Mouse (Mus musculus): ENCODE measurements at regions not wholly inside any gene's neighbourhood (a gene's known extent, or its start where the extent isn't known, plus 50 kb on each side); places are given as distances from the start of the nearest gene placed in this dataset.

DNA sequence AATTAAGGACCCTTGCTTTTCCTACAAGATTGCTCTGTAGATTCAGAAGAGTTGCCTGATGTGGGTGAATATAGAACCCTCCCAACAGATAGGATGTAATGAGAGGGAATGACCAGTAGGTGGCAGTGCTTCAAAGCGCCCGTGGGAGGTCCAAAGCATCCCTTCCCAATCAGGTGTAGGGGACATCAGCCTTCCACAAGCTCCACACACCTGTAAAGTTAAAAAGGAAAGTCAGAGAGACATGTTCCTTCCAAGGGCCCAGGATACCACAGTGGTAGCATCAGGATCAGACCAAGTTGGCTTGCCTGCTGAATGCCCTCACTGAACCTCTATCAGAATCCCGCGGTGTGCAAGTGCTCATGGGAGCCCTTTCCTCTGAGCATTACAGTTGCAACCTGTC is 75.7 kb upstream of the Zfp618 start:
- peak; percentile 28 for DNase-seq (ENCODE audit: low spot score)

DNA sequence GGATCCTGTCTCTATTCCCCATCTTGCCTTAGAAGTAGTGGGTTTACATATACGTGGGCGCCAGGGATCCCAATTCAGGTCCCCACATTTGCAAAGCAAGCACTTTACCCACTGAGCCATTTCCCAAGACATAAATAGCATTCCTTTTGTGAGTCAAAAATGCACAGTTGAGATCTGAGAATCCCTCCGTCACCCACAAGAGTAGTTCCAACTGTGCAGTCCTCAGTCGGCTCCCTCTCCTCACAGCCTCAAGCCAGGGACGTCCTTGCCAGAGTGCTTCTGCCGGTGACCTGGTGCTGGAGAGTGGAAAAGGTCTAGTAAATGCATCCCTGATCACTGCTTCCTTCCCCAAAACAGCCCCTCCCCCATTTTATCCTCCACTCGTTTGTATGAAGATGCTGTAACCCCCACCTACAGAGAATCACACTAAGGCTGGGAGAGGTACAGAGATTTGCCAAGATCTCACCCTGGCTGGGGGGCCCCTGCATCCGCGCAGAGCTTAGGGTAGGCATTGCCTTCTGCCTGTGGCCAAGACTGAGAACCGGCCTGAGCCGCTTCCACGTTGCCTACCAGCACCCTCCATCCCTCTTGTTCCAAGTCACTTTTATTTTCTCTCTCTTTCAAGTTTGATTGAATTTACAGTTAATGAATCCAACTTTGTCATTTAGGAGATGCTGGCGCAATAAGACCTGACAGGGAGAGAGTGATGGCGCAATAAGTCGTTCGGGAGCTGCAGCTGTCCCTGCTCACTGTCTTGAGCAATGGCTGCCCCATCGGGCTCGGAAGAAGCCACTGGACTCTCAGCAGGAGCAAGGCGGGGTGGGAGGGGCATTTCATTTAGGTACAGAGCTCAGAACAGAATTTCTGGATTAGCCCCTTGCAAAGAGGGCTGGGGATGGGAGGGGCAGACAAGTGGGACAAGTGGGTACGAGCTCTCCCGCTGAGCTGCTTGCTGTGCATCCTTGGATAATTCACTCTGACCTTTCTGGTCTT is 74.5 kb upstream of the Zfp618 start:
- no peak for DNase-seq (ENCODE audit: low spot score)

DNA sequence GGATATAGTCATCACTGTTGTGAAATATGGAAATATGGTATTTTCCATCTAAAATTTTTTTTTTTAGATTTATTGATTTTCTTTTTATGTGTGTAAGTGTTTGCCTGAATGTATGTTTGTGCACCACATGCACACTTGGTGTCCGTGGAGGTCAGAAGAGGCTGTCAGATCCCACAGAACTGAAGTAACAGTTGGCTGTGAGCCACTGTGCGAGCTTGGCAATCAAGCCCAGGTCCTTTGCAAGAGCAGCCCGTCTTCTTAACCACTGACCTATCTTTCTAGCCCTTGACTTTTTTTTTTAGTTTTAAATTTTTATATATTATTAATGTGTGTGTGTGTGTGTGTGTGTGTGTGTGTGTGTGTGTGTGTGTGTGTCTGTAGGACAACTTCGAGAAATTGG is 52.5 kb upstream of the Zfp618 start:
- no peak for DNase-seq (ENCODE audit: low spot score)

Data from T-cell, adult 2 months (primary cell).